In genomic region chr1:157018726-157019125, GRCm38 (mm10) we compare ENCODE assay signal across 15 mouse cellular contexts.
"Had no signal": no experiment of that assay in that cellular context is flagged by ENCODE, and none has a peak within 500 bp of the region (broad histone marks: within the 10 kb centered on the region; RNA-seq: fewer than 3 reads in every experiment).

No protein-coding gene starts in this region.

- H3K27me3 ChIP-seq: limb, embryonic 12.5 days; liver, embryonic 15.5 days; lung, embryonic 15.5 days; neural tube, embryonic 15.5 days had no signal

- H3K9ac ChIP-seq: limb, embryonic 12.5 days; liver, embryonic 15.5 days; lung, embryonic 15.5 days; neural tube, embryonic 15.5 days had no signal

- H3K36me3 ChIP-seq: limb, embryonic 12.5 days; liver, embryonic 15.5 days; lung, embryonic 15.5 days; midbrain, embryonic 10.5 days; neural tube, embryonic 15.5 days had no signal

- DNase-seq: kidney, adult 18-20 months; kidney, postnatal 25 days; layer of hippocampus, adult 9-11 months; layer of hippocampus, postnatal 36 days; lung, postnatal 36 days; midbrain, embryonic 14.5 days; right cerebral cortex, postnatal 14 days; thymus, postnatal 36 days had no signal

- H3K4me2 ChIP-seq: limb, embryonic 12.5 days; liver, embryonic 11.5 days; liver, embryonic 15.5 days; lung, embryonic 15.5 days; neural tube, embryonic 15.5 days had no signal

- H3K9me3 ChIP-seq: limb, embryonic 12.5 days; liver, embryonic 15.5 days; lung, embryonic 15.5 days; midbrain, embryonic 10.5 days; neural tube, embryonic 15.5 days had no signal

- H3K27ac ChIP-seq: limb, embryonic 12.5 days; liver, embryonic 15.5 days; lung, embryonic 15.5 days; midbrain, embryonic 10.5 days; neural tube, embryonic 15.5 days had no signal

- H3K4me3 ChIP-seq: limb, embryonic 12.5 days; liver, embryonic 15.5 days; lung, embryonic 15.5 days; midbrain, embryonic 10.5 days; myocyte; neural tube, embryonic 15.5 days had no signal
